In the genomic region with DNA sequence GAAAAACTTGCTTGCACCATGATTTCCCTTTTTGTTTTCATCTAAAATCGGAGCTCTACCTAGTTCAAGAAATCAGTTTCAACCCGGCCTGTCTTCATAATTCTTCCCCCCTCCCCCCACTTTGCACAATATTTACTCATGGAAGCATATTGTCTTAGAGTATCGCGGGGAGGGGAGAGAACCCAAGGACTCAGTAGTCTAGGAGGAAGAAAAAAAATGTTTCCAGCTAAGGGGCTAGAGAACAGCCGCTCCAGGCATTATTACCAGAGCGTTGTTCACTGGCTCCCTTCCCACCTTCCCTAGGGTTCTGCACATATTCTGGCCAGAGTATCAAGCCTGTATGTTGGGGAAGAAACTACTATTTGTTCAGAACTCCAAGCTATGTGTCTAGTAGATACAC, we compare ENCODE assay signal across 7 mouse cellular contexts.
A peak's percentile ranks its signal among the peaks of the same experiment; 100 is the strongest.
DNase-seq lines count a peak whose midpoint lies in the region; ATAC-seq and TF ChIP-seq lines count a peak whose summit lies in the region.

No protein-coding gene starts in this region.

- H3K9me3 ChIP-seq in embryonic facial prominence, embryonic 11.5 days (replicated peaks; ENCODE audit: control insufficient read depth, low read length), result no peaks in the 10 kb centered on the region
- H3K9me3 ChIP-seq in intestine, embryonic 14.5 days (ENCODE audit: control insufficient read depth, low read length), result no peaks in the 10 kb centered on the region
- H3K9me3 ChIP-seq in neural tube, embryonic 12.5 days, result no peaks in the 10 kb centered on the region

- H3K4me2 ChIP-seq in embryonic facial prominence, embryonic 11.5 days (ENCODE audit: low read depth, low read length), result no peak overlapping the region; the same call in none of the 2 replicates
- H3K4me2 ChIP-seq in intestine, embryonic 14.5 days (ENCODE audit: low read length), result peak overlapping the region; percentile 50
- peak overlapping the region; percentile 56 for H3K4me2 ChIP-seq in neural tube, embryonic 12.5 days (replicated peaks)

- H3K36me3 ChIP-seq in embryonic facial prominence, embryonic 11.5 days (replicated peaks; ENCODE audit: control insufficient read depth, insufficient read depth, low read depth, low read length), result no peaks in the 10 kb centered on the region
- H3K36me3 ChIP-seq in intestine, embryonic 14.5 days (ENCODE audit: control insufficient read depth, insufficient read depth, low read length), result 0 out of 2 replicates have a peak, but pooled peaks cover 3% of the 10 kb centered on the region
- no peaks in the 10 kb centered on the region for H3K36me3 ChIP-seq in neural tube, embryonic 12.5 days

- no peaks in the 10 kb centered on the region for H3K4me1 ChIP-seq in embryonic facial prominence, embryonic 11.5 days (ENCODE audit: control insufficient read depth, insufficient read depth, low read length)
- no peaks in the 10 kb centered on the region for H3K4me1 ChIP-seq in intestine, embryonic 14.5 days (replicated peaks; ENCODE audit: control insufficient read depth, insufficient read depth, low read length)
- H3K4me1 ChIP-seq in neural tube, embryonic 12.5 days, result no peaks in the 10 kb centered on the region

- H3K4me3 ChIP-seq in layer of hippocampus, adult 2 months, result peak overlapping the region; percentile 64
- peak overlapping the region; percentile 46 for H3K4me3 ChIP-seq in embryonic facial prominence, embryonic 11.5 days (ENCODE audit: low read depth, low read length)
- H3K4me3 ChIP-seq in intestine, embryonic 14.5 days (ENCODE audit: low read depth, low read length), result peak overlapping the region; percentile 55
- peak overlapping the region; percentile 51 for H3K4me3 ChIP-seq in neural tube, embryonic 12.5 days

- no peak for ATAC-seq in embryonic facial prominence, embryonic 11.5 days (replicated peaks; ENCODE audit: insufficient number of reproducible peaks, low FRiP score, low TSS enrichment, low read depth)
- peak; percentile 51 for ATAC-seq in intestine, embryonic 14.5 days (replicated peaks; ENCODE audit: low FRiP score, low TSS enrichment, low read depth)
- peak; percentile 45; the same call in 1 of the 2 replicates for ATAC-seq in neural tube, embryonic 12.5 days (ENCODE audit: low FRiP score, low read depth)

- 24% methylated on average over 6 of the region's 6 CpGs for WGBS in embryonic facial prominence, embryonic 11.5 days
- WGBS in intestine, embryonic 14.5 days, result 13% methylated on average over 6 of the region's 6 CpGs
- WGBS in neural tube, embryonic 12.5 days, result 33% methylated on average over 6 of the region's 6 CpGs

- no peaks in the 10 kb centered on the region for H3K27me3 ChIP-seq in embryonic facial prominence, embryonic 11.5 days (ENCODE audit: control insufficient read depth, insufficient read depth, low read length)
- no peaks in the 10 kb centered on the region for H3K27me3 ChIP-seq in intestine, embryonic 14.5 days (replicated peaks; ENCODE audit: control insufficient read depth, insufficient read depth, low read length)
- H3K27me3 ChIP-seq in neural tube, embryonic 12.5 days (replicated peaks), result no peaks in the 10 kb centered on the region

- DNase-seq in layer of hippocampus, adult 2 months (ENCODE audit: low spot score in 2 of 2), result no peak
- no peak for DNase-seq in layer of hippocampus, adult 11-12 months (ENCODE audit: low spot score)
- no peak for DNase-seq in embryonic facial prominence, embryonic 11.5 days (ENCODE audit: low spot score)
- DNase-seq in intestine, embryonic 14.5 days (ENCODE audit: low spot score), result peak; percentile 52
- DNase-seq in urinary bladder, postnatal 14 days (ENCODE audit: low spot score), result no peak
- no peak for DNase-seq in frontal cortex, postnatal 36 days (ENCODE audit: low spot score in 2 of 2)

- peak overlapping the region; percentile 28; the same call in 1 of the 2 replicates for H3K9ac ChIP-seq in embryonic facial prominence, embryonic 11.5 days (replicated peaks; ENCODE audit: low read length)
- peak overlapping the region; percentile 11; the same call in 1 of the 2 replicates for H3K9ac ChIP-seq in intestine, embryonic 14.5 days (ENCODE audit: low read length)
- H3K9ac ChIP-seq in neural tube, embryonic 12.5 days, result no peak overlapping the region

- TF ChIP-seq CTCF in layer of hippocampus, adult 2 months (conservative IDR thresholded peaks at IDR 0.05), result no peak; the same call in 1 of the 2 replicates

- peak overlapping the region; percentile 83 for H3K27ac ChIP-seq in layer of hippocampus, adult 2 months
- no peak overlapping the region for H3K27ac ChIP-seq in embryonic facial prominence, embryonic 11.5 days (replicated peaks; ENCODE audit: low read depth, low read length)
- peak overlapping the region; percentile 6; the same call in 1 of the 2 replicates for H3K27ac ChIP-seq in intestine, embryonic 14.5 days (ENCODE audit: low read depth)
- H3K27ac ChIP-seq in neural tube, embryonic 12.5 days, result no peak overlapping the region

Comparison
In these comparisons a context has a peak if more than half of its experiments do, and no peak if none do; other contexts are left out.
1. H3K27ac ChIP-seq: peak in layer of hippocampus, adult 2 months (single experiment) and intestine, embryonic 14.5 days (single experiment); none in embryonic facial prominence, embryonic 11.5 days (single experiment) and neural tube, embryonic 12.5 days (single experiment).
2. Peak in every context shown above with its lines, with median percentiles within 50 percentile points of each other: H3K4me3 ChIP-seq.